Mouse (Mus musculus): Measurements from ENCODE around the gene Tcea3. TPM values are rescaled to one million over a fixed set of nuclear protein-coding genes. Genes with fewer than 3 reads are reported as not detected.

Gene Tcea3
- polyA plus RNA-seq, 1 experiment from 2014 or later: 26.8 TPM

DNA sequence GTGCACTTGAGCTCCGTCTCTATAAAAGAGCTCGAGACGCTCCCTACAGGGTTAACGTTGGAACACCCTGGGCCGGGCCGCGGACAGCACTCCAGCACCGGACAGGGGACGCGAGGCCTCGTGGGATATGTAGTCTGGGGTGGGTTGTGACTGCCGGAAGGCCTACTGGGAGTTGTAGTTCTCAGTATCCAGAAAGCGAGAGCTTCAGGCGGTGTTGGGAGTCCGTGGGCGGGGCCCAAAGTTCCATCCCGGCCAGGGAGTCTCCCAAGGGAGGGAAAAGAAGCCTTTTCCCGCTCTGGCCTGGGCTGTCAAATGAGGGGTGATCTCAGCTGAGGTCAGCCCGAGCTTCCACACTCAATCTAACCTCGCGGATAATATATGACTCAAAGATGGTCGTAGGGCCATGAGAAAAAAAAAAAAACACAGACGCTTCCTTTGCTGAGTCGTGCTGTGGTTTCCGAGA, 37.9 kb downstream of the Tcea3 start:
- Histone ChIP-seq H3K27ac (ENCODE audit: low read length) (peak overlapping the region; percentile 95), H3K9me3 (ENCODE audit: low read length) (no peaks in the 10 kb centered on the region), H3K4me3 (ENCODE audit: low read depth, low read length) (peak overlapping the region; percentile 67), H3K9ac (replicated peaks; ENCODE audit: low read depth) (peak overlapping the region; percentile 46), H3K4me2 (replicated peaks; ENCODE audit: low read depth, low read length) (peak overlapping the region; percentile 76), H3K27me3 (replicated peaks; ENCODE audit: insufficient read depth, low read length) (no peaks in the 10 kb centered on the region), H3K36me3 (ENCODE audit: insufficient read depth, low read length) (peaks cover 22% of the 10 kb centered on the region; the same call in 1 of the 2 replicates), H3K4me1 (ENCODE audit: insufficient read depth, low read depth, low read length) (peaks cover 9% of the 10 kb centered on the region; the same call in 1 of the 2 replicates)
- WGBS: under 1% methylated on average over 25 of the region's 25 CpGs
- DNase-seq (ENCODE audit: low spot score): peak; percentile 99
- TF ChIP-seq CTCF (IDR thresholded peaks at IDR 0.05): peak; percentile 20; the same call in 1 of the 2 replicates
- 0 out of 2 replicates have a peak, but pooled peaks have one; percentile 2 for TF ChIP-seq EP300 (IDR thresholded peaks at IDR 0.05)
- peak; percentile 96 for ATAC-seq

DNA sequence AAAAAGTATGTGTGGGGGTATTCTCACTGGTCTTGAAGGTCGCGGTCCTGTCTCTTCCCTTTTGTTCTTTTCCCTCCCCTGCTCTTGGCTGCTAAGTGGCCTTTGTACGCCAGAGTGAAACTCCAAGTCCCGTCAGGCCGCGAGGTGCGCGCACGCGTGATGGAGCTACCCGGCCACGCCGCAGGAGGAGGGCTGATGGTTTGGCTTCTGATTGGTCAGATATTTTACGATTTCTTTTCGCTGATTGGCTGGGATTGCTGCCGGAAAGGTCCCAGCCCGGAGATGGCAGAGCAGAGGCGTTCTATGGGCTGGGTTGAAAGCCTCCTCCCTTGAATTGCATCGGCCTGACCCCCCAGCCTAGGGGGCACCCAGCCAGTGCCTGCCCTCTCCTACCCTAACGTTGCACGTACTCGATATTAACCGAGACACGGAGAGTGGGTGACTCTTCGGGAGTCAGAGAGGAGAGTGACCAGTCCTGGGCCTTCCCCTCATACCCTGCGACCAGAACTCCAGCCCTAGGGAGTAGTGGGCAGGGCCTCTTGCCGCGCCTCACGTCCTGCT, 38.4 kb downstream of the Tcea3 start:
- H3K9ac ChIP-seq (replicated peaks; ENCODE audit: low read depth): peak overlapping the region; percentile 46
- WGBS: under 1% methylated on average over 29 of the region's 29 CpGs
- H3K27ac ChIP-seq (ENCODE audit: low read length): peak overlapping the region; percentile 95
- ATAC-seq: peak; percentile 87
- H3K9me3 ChIP-seq (ENCODE audit: low read length): no peaks in the 10 kb centered on the region
- H3K4me2 ChIP-seq (replicated peaks; ENCODE audit: low read depth, low read length): peak overlapping the region; percentile 76
- DNase-seq (ENCODE audit: low spot score): peak; percentile 99
- TF ChIP-seq EP300 (IDR thresholded peaks at IDR 0.05) (peak; percentile 47; the same call in 1 of the 2 replicates), CTCF (IDR thresholded peaks at IDR 0.05) (no peak)
- peaks cover 9% of the 10 kb centered on the region; the same call in 1 of the 2 replicates for H3K4me1 ChIP-seq (ENCODE audit: insufficient read depth, low read depth, low read length)
- peaks cover 27% of the 10 kb centered on the region; the same call in 1 of the 2 replicates for H3K36me3 ChIP-seq (ENCODE audit: insufficient read depth, low read length)
- H3K4me3 ChIP-seq (ENCODE audit: low read depth, low read length): peak overlapping the region; percentile 67
- H3K27me3 ChIP-seq (replicated peaks; ENCODE audit: insufficient read depth, low read length): no peaks in the 10 kb centered on the region

DNA sequence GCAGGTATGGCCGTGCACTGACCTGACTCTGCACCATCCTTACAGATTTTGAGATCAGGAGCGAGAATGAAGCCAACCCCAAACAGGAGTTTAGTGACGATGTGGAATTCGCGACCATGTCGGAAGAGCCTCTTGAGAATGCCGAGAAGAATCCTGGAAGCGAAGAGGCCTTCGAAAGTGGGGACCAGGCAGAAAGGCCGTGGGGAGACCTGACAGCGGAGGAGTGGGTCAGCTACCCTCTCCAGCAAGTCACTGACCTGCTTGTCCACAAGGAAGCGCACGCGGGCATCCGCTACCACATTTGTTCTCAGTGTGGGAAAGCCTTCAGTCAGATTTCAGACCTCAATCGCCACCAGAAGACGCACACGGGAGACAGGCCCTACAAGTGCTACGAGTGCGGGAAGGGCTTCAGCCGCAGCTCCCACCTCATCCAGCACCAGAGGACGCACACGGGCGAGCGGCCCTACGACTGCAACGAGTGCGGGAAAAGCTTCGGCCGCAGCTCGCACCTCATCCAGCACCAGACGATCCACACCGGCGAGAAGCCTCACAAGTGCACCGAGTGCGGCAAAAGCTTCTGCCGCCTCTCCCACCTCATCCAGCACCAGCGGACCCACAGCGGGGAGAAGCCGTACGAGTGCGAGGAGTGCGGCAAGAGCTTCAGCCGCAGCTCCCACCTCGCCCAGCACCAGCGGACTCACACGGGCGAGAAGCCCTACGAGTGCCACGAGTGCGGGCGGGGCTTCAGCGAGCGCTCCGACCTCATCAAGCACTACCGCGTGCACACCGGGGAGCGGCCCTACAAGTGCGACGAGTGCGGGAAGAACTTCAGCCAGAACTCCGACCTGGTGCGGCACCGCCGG, 42.6 kb downstream of the Tcea3 start:
- 69% methylated on average over 66 of the region's 66 CpGs for WGBS
- Histone ChIP-seq H3K4me3 (ENCODE audit: low read depth, low read length) (no peak overlapping the region), H3K4me2 (replicated peaks; ENCODE audit: low read depth, low read length) (no peak overlapping the region), H3K36me3 (ENCODE audit: insufficient read depth, low read length) (peaks cover 44% of the 10 kb centered on the region), H3K27ac (ENCODE audit: low read length) (no peak overlapping the region), H3K9ac (replicated peaks; ENCODE audit: low read depth) (no peak overlapping the region), H3K27me3 (replicated peaks; ENCODE audit: insufficient read depth, low read length) (no peaks in the 10 kb centered on the region), H3K9me3 (ENCODE audit: low read length) (no peaks in the 10 kb centered on the region), H3K4me1 (ENCODE audit: insufficient read depth, low read depth, low read length) (no peaks in the 10 kb centered on the region)
- ATAC-seq: no peak
- DNase-seq (ENCODE audit: low spot score): no peak
- TF ChIP-seq CTCF (IDR thresholded peaks at IDR 0.05) (no peak), EP300 (IDR thresholded peaks at IDR 0.05) (no peak)

DNA sequence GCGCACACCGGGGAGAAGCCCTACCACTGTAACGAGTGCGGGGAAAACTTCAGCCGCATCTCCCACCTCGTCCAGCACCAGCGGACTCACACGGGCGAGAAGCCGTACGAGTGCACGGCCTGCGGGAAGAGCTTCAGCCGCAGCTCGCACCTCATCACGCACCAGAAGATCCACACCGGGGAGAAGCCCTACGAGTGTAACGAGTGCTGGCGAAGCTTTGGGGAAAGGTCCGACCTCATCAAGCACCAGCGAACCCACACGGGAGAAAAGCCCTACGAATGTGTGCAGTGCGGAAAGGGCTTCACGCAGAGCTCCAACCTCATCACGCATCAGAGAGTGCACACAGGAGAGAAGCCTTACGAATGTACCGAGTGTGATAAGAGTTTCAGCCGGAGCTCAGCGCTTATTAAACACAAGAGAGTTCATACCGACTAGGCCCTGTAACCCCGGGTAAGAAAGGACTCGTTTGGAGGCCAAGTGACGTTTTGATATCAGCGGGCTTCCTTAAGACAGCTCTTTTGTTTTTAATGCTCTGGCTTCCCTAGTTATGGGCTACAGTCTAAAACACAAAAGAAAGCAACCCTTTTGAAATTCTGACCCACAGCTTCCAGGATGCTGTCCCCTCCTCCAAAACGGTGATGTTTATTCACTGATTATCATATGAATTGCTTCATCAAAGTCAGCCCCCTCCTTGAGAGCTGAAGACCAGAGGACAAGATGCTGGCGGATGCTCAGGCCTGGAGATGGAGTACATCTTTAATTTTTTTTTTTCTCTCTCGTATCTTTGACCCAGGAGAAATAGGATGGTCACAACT, 43.5 kb downstream of the Tcea3 start:
- Histone ChIP-seq H3K36me3 (ENCODE audit: insufficient read depth, low read length) (peaks cover 44% of the 10 kb centered on the region), H3K9me3 (ENCODE audit: low read length) (no peaks in the 10 kb centered on the region), H3K4me1 (ENCODE audit: insufficient read depth, low read depth, low read length) (no peaks in the 10 kb centered on the region), H3K4me2 (replicated peaks; ENCODE audit: low read depth, low read length) (no peak overlapping the region), H3K27me3 (replicated peaks; ENCODE audit: insufficient read depth, low read length) (no peaks in the 10 kb centered on the region), H3K4me3 (ENCODE audit: low read depth, low read length) (no peak overlapping the region), H3K9ac (replicated peaks; ENCODE audit: low read depth) (no peak overlapping the region), H3K27ac (ENCODE audit: low read length) (no peak overlapping the region)
- ATAC-seq (no peak), DNase-seq (ENCODE audit: low spot score) (no peak)
- 79% methylated on average over 39 of the region's 39 CpGs for WGBS
- no peak for TF ChIP-seq CTCF (IDR thresholded peaks at IDR 0.05)
- TF ChIP-seq EP300 (IDR thresholded peaks at IDR 0.05): no peak

DNA sequence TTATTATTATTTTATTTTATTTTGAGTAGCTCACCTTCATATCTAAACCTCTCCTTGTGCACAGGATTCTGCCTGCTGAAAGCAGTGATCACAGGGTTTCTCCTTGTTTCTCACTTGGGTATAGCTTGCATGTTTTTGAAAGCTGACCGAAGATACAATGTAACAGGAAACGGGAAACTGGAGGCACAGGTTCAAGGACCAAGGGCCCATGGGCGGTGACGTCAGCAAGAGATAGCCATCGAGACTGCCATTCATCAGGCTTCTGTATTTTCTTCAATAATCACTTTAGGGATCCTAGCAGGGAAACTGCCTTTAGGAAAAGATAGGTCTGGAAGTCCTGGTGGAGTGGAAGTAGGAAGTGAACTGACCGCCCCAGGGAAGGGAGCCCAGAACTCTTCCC, 44.2 kb downstream of the Tcea3 start:
- H3K9ac ChIP-seq (replicated peaks; ENCODE audit: low read depth): no peak overlapping the region
- TF ChIP-seq EP300 (IDR thresholded peaks at IDR 0.05) (no peak), CTCF (IDR thresholded peaks at IDR 0.05) (no peak)
- no peak for ATAC-seq

More for the DNA sequence above, 44.2 kb downstream of the Tcea3 start:
- no peak for DNase-seq (ENCODE audit: low spot score)
- no peak overlapping the region for H3K4me3 ChIP-seq (ENCODE audit: low read depth, low read length)
- no peaks in the 10 kb centered on the region for H3K9me3 ChIP-seq (ENCODE audit: low read length)
- WGBS: 79% methylated on average over 6 of the region's 6 CpGs
- H3K4me1 ChIP-seq (ENCODE audit: insufficient read depth, low read depth, low read length): no peaks in the 10 kb centered on the region
- no peak overlapping the region for H3K4me2 ChIP-seq (replicated peaks; ENCODE audit: low read depth, low read length)
- H3K27me3 ChIP-seq (replicated peaks; ENCODE audit: insufficient read depth, low read length): no peaks in the 10 kb centered on the region
- no peak overlapping the region for H3K27ac ChIP-seq (ENCODE audit: low read length)
- H3K36me3 ChIP-seq (ENCODE audit: insufficient read depth, low read length): peaks cover 44% of the 10 kb centered on the region

All from lung, postnatal 0 days (tissue).